Mouse (Mus musculus): Measurements from ENCODE around the gene Tle6. TPM values are rescaled to one million over a fixed set of nuclear protein-coding genes. Genes with fewer than 3 reads are reported as not detected.
A peak's percentile ranks its signal among the peaks of the same experiment; 100 is the strongest.
"Not testable (repeated sequence)": the region's sequence is repeated elsewhere in the genome, so short reads cannot be mapped to it uniquely, and the experiment has no call there.

Gene Tle6
- polyA plus RNA-seq (2012; fragmentation: generic; extraction: Trizol) = 8.6 TPM
- long read RNA-seq, experiment 1, partial matches to known transcripts = 0 of 14 reads
- long read RNA-seq, experiment 1, other reads (novel, unspliced or antisense) = 12 of 14 reads
- long read RNA-seq, experiment 2, partial matches to known transcripts = 0 of 22 reads
- long read RNA-seq, experiment 2, other reads (novel, unspliced or antisense) = 22 of 22 reads

- Histone ChIP-seq H3K36me3 (ENCODE audit: control insufficient read depth, insufficient read depth) (no peaks in the 10 kb centered on the region), H3K27me3 (ENCODE audit: control insufficient read depth, insufficient read depth, insufficient read length) (no peaks in the 10 kb centered on the region), H3ac (ENCODE audit: control insufficient read depth, insufficient read length, low read depth) (no peak within 1 kb of the TSS), H3K4me3 (ENCODE audit: insufficient read depth, poor library complexity, severe bottlenecking) (no peak within 1 kb of the TSS), H3K79me3 (ENCODE audit: low read depth) (no peaks in the 10 kb centered on the region), H3K79me2 (ENCODE audit: control insufficient read depth, insufficient read depth) (no peaks in the 10 kb centered on the region)
- TF ChIP-seq MAX (IDR thresholded peaks at IDR 0.05) = no peak
- peak; percentile 79 for TF ChIP-seq USF1 (IDR thresholded peaks at IDR 0.05; ENCODE audit: low read depth)
Observed at GRCm38 (mm10) chr10:81600738-81601203, at the start of gene Tle6. Gene Tle6, minus strand, starts transcription at chr10:81601073.

- not testable (repeated sequence) for H3K27me3 ChIP-seq (ENCODE audit: control insufficient read depth, insufficient read depth, insufficient read length); H3K36me3 ChIP-seq (ENCODE audit: control insufficient read depth, insufficient read depth); H3ac ChIP-seq (ENCODE audit: control insufficient read depth, insufficient read length, low read depth)
- H3K79me2 ChIP-seq (ENCODE audit: control insufficient read depth, insufficient read depth) = peaks cover 51% of the 10 kb centered on the region
- peaks cover 27% of the 10 kb centered on the region for H3K79me3 ChIP-seq (ENCODE audit: low read depth)
- peak within 1 kb of the TSS; percentile 40 for H3K4me3 ChIP-seq (ENCODE audit: insufficient read depth, poor library complexity, severe bottlenecking)
Observed at GRCm38 (mm10) chr10:81648803-81649775, 48.2 kb upstream of the Tle6 start, which contains the start of gene Gm10778. Gene Gm10778, plus strand, starts transcription at chr10:81649059.

GRCm38 (mm10) chr10:81646015-81646555, 45.2 kb upstream of the Tle6 start:
- Histone ChIP-seq H3K36me3 (ENCODE audit: control insufficient read depth, insufficient read depth) (peaks cover 3% of the 10 kb centered on the region), H3K79me2 (ENCODE audit: control insufficient read depth, insufficient read depth) (peaks cover 35% of the 10 kb centered on the region), H3K79me3 (ENCODE audit: low read depth) (peaks cover 17% of the 10 kb centered on the region), H3K27me3 (ENCODE audit: control insufficient read depth, insufficient read depth, insufficient read length) (no peaks in the 10 kb centered on the region), H3ac (ENCODE audit: control insufficient read depth, insufficient read length, low read depth) (no peak overlapping the region), H3K4me3 (ENCODE audit: insufficient read depth, poor library complexity, severe bottlenecking) (no peak overlapping the region)
- TF ChIP-seq CTCF (IDR thresholded peaks at IDR 0.05; ENCODE audit: control insufficient read depth, insufficient read depth, insufficient read length) (no peak), MYOG (IDR thresholded peaks at IDR 0.05; ENCODE audit: control insufficient read depth, extremely low read depth, insufficient read length) (no peak), MAX (IDR thresholded peaks at IDR 0.05) (no peak), CEBPB (IDR thresholded peaks at IDR 0.05; ENCODE audit: low read depth) (no peak), USF1 (IDR thresholded peaks at IDR 0.05; ENCODE audit: low read depth) (no peak)

GRCm38 (mm10) chr10:81645391-81645790, 44.5 kb upstream of the Tle6 start:
- H3K27me3 ChIP-seq (ENCODE audit: control insufficient read depth, insufficient read depth, insufficient read length) = no peaks in the 10 kb centered on the region
- H3K79me2 ChIP-seq (ENCODE audit: control insufficient read depth, insufficient read depth) = peaks cover 29% of the 10 kb centered on the region
- H3K4me3 ChIP-seq (ENCODE audit: insufficient read depth, poor library complexity, severe bottlenecking) = no peak overlapping the region
- peaks cover 10% of the 10 kb centered on the region for H3K79me3 ChIP-seq (ENCODE audit: low read depth)
- no peak overlapping the region for H3ac ChIP-seq (ENCODE audit: control insufficient read depth, insufficient read length, low read depth)
- peaks cover 3% of the 10 kb centered on the region for H3K36me3 ChIP-seq (ENCODE audit: control insufficient read depth, insufficient read depth)
- no peak for TF ChIP-seq MYOD1 (IDR thresholded peaks at IDR 0.05; ENCODE audit: control insufficient read depth, insufficient read length, low read depth)

- Histone ChIP-seq H3K4me3 (ENCODE audit: insufficient read depth, poor library complexity, severe bottlenecking) (peak overlapping the region; percentile 51), H3K27me3 (ENCODE audit: control insufficient read depth, insufficient read depth, insufficient read length) (no peaks in the 10 kb centered on the region), H3K79me3 (ENCODE audit: low read depth) (peaks cover 5% of the 10 kb centered on the region), H3ac (ENCODE audit: control insufficient read depth, insufficient read length, low read depth) (no peak overlapping the region), H3K36me3 (ENCODE audit: control insufficient read depth, insufficient read depth) (no peaks in the 10 kb centered on the region), H3K79me2 (ENCODE audit: control insufficient read depth, insufficient read depth) (peaks cover 22% of the 10 kb centered on the region)
- TF ChIP-seq CEBPB (IDR thresholded peaks at IDR 0.05; ENCODE audit: low read depth) (no peak), MYOG (IDR thresholded peaks at IDR 0.05; ENCODE audit: control insufficient read depth, extremely low read depth, insufficient read length) (no peak), CTCF (IDR thresholded peaks at IDR 0.05; ENCODE audit: control insufficient read depth, insufficient read depth, insufficient read length) (no peak), FOSL1 (IDR thresholded peaks at IDR 0.05; ENCODE audit: insufficient read depth, low read length, poor library complexity, severe bottlenecking) (no peak), MAX (IDR thresholded peaks at IDR 0.05) (no peak), USF1 (IDR thresholded peaks at IDR 0.05; ENCODE audit: low read depth) (no peak), MYOD1 (IDR thresholded peaks at IDR 0.05; ENCODE audit: control insufficient read depth, insufficient read length, low read depth) (no peak)
Observed at GRCm38 (mm10) chr10:81644716-81645115, 43.8 kb upstream of the Tle6 start.

- Histone ChIP-seq H3K4me3 (ENCODE audit: insufficient read depth, poor library complexity, severe bottlenecking) (peak overlapping the region; percentile 51), H3K79me3 (ENCODE audit: low read depth) (peaks cover 2% of the 10 kb centered on the region), H3K36me3 (ENCODE audit: control insufficient read depth, insufficient read depth) (no peaks in the 10 kb centered on the region), H3K79me2 (ENCODE audit: control insufficient read depth, insufficient read depth) (peaks cover 17% of the 10 kb centered on the region), H3ac (ENCODE audit: control insufficient read depth, insufficient read length, low read depth) (peak overlapping the region; percentile 35), H3K27me3 (ENCODE audit: control insufficient read depth, insufficient read depth, insufficient read length) (no peaks in the 10 kb centered on the region)
- TF ChIP-seq MYOG (IDR thresholded peaks at IDR 0.05; ENCODE audit: control insufficient read depth, extremely low read depth, insufficient read length) (no peak), CEBPB (IDR thresholded peaks at IDR 0.05; ENCODE audit: low read depth) (no peak), FOSL1 (IDR thresholded peaks at IDR 0.05; ENCODE audit: insufficient read depth, low read length, poor library complexity, severe bottlenecking) (no peak), MYOD1 (IDR thresholded peaks at IDR 0.05; ENCODE audit: control insufficient read depth, insufficient read length, low read depth) (no peak), USF1 (IDR thresholded peaks at IDR 0.05; ENCODE audit: low read depth) (no peak), CTCF (IDR thresholded peaks at IDR 0.05; ENCODE audit: control insufficient read depth, insufficient read depth, insufficient read length) (no peak), MAX (IDR thresholded peaks at IDR 0.05) (no peak)
Observed at GRCm38 (mm10) chr10:81644162-81644561, 43.3 kb upstream of the Tle6 start.

Measured in C2C12 (cell line).